Mouse (Mus musculus) layer of hippocampus, adult 18-20 months (tissue): ENCODE measurements at regions not wholly inside any gene's neighbourhood (a gene's known extent, or its start where the extent isn't known, plus 50 kb on each side); places are given as distances from the start of the nearest gene placed in this dataset.

Experiments used
- DNase-seq, 2 experiments: peaks; one replicate each; pipeline ENCODE4 v3.0.0; 2022; ENCODE audit warnings: low spot score in 2 of 2

GRCm38 (mm10) chr4:62808553-62808950 is 156.8 kb upstream of the Zfp618 start:
- DNase-seq = no peak

DNA sequence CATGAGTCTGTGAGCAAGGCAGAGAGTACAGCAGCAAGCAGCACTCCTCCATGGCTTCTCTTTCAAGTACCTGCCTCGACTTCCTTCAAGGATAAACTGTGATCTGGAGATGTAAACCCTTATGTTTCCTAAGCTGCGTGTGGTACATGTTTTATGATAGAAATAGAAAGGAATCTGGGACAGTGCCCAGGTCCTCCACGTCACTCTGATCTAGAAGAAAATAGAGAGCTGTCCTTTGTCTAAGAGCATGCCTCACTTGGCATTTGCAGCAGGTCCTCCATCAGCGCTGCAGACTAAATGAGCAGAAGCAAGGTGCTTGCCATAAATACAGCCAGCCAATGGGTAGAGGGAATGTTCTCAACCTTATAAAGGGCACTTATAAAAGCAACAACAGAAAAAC is 156.3 kb upstream of the Zfp618 start:
- DNase-seq = no peak

- DNase-seq = no peak
Measured at GRCm38 (mm10) chr4:62819889-62820288, 145.5 kb upstream of the Zfp618 start.

GRCm38 (mm10) chr4:62821288-62821687 is 144.1 kb upstream of the Zfp618 start:
- no peak for DNase-seq

GRCm38 (mm10) chr4:62822568-62822967 is 142.8 kb upstream of the Zfp618 start:
- DNase-seq = peak in 1 of 2 experiments; percentile 74

DNA sequence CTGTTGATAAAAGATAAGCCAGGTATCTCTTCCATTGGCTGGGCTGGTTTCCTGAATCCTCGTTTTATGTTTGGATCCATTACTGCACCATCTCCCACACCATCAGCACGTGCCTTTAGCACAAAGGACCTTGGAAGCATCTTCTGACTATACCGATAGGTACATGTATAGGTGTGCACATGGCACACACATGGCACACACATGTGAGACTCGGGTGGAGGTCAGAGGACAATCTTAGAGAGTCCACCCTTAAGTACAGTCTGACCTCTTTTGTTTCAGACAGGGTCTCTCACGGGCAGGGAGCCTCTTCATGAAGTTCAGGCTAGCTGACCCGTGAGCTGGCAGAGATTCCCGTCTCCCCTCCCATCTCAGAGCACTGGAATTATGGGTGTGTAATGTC is 142.3 kb upstream of the Zfp618 start:
- DNase-seq = no peak

DNA sequence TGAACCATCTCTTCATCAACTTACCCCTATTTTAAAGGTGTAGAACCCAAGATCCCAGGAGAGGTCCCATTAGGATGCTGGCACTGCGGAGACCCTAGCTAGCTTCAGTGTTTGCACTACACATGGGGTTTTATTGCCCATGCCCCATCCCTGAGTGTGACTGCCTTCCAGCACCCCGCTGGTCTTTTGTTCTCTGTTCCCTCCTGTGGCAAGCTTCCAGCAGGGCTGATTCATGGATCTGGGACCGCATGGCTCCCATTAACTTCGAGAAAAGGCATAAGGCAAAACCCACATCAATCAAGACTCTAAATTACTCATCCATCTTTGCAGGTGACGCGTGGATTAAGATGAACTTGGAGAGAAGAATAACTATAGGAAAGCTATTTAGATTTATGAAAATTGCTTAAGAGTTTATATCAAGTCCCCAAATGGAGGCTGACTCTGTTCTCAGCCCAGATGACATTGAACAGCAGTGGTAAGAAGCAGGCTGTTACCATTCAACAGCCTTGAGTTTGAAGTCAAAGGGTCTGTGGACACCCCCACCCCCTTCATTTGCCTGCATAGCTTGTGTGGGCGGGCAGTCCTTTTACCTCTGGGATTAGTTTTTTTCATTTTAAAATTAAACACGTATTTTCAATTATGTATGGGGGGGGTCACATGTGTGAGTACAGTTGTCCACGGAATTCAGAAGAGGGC is 141.7 kb upstream of the Zfp618 start:
- peak in 1 of 2 experiments; percentile 37 for DNase-seq

DNA sequence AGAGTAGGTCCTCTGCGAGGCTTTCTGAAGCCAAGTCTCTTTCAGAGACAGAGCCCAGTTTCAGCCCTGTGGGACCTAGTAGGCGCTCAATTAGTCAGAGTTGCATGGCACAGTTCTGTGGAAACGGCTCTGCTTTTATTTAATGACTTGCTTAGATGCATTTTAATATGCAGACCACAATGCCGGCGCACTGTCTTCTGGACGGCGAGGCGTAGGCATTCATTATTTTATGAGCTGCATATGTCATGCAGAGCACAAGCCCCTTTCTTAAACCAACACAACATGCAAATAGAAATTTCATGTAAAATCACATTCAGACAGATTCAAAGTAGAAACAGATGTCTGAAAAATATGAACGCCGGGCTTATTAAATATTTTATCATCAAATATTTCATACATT is 140.8 kb upstream of the Zfp618 start:
- DNase-seq = no peak

DNA sequence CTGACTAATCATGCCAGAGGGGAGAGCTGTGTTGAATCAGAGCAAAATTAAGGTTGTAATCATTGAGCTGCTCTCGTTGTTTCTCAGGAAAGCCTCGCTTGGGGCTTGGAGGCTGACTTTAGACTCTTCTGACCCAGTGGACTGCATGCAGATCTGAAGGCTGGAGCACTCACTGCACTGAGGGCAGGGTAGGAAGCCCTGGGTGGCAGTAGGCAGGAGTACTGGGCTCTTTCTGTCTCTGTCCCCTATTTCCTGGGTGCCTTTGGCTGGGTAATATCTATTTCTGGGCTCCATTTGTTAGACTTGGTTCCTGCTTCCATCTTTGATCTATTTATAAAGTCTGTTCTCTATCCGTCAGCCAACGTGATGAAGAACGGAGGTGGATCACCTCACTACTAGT is 140.1 kb upstream of the Zfp618 start:
- no peak for DNase-seq

DNA sequence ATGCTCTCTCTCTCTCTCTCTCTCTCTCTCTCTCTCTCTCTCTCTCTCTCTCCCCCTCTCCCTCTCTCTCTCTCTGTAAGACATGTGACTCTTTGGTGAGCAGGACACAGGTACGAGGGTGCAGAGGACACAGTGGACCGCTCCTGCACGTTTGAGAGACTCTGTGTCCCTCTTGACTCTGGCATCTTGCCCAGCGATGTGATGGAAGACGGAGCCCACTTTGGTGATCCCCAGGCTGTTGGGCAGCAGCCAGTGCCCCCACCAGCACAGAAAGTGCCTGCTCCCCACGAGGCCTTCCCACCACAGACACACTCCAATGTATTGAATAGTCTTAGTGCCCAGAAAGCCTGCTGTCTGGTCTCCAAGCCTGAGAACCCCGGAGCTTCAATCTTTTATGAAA is 136.4 kb upstream of the Zfp618 start:
- no peak for DNase-seq

GRCm38 (mm10) chr4:62833944-62834343 is 131.4 kb upstream of the Zfp618 start:
- peak in 1 of 2 experiments; percentile 39 for DNase-seq

DNA sequence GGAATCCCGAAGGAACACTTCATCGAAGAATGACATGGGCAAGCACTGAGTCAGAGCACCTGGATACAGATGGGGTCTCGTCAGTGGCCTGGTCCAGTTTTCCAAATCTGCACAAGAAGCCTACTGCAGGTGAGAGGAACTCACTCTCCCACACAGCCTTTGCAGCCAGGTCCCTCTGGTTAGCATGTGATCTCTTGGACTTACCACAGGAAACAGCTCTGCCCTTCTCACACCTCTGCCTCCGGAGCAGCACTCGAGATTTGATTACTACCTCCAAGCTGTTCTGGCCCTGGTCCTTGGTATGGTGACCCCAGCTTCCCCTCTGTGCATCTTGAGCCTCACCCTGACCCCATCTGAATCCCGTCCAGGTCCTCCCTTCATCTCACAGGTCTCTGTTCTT is 128.5 kb upstream of the Zfp618 start:
- no peak for DNase-seq

DNA sequence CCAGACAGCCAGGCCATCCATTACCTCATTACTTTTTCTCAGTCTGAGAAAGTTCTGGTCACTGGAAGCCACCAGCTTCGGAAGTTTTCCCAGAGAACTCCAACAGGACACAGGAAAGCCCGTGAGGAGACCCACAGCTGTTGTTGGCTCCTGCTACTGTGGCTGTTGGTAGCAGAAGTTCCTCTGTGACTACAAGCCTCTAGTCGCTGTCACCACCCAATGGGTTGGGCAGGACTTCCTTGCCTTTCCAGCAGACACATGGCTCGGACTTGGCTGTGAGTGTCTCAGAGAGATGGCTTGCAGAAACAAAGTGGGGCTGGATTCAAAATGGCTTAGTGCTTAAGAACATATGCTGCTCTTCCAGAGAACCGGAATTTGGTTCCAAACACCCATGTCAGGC is 114.8 kb upstream of the Zfp618 start:
- no peak for DNase-seq

DNA sequence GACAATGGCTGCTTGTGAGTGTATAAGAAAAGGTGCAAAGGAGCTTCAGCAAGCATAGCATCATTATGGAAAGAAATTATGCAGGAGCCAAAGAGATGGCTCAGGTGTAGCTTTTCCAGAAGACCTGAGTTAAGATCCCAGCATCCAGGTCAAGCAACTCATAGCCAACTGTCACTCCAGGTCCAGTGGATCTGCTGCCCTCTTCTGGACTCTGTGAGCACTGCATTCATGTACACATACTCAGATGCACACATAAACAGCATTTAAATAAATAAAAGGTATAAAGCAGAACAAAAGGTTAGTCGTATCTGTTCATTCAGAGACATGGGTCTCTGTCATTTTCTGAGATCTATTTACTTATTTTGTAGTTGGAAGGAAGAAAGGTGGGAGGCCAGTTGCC is 112.0 kb upstream of the Zfp618 start:
- DNase-seq = no peak

DNA sequence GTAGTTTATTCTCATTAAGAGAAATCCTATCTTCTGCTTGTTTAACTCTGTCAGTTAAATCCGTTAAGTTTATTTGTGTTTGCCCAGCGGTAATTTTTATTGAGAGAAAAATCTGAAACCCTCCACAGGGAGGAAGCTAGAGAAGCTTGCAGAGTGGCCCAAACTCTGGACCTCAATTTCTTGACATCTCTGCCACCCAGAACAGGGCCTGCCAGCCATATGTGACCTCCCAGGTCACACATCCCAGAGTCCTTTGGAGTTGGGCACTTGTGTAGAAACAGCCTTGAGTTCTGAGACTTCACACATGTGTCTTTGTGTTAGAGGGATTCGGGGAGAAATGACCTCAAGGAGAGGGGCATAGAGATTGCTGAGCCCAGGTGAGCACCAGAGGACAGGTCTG is 109.0 kb upstream of the Zfp618 start:
- DNase-seq = no peak

GRCm38 (mm10) chr4:62862756-62863155 is 102.6 kb upstream of the Zfp618 start:
- no peak for DNase-seq

DNA sequence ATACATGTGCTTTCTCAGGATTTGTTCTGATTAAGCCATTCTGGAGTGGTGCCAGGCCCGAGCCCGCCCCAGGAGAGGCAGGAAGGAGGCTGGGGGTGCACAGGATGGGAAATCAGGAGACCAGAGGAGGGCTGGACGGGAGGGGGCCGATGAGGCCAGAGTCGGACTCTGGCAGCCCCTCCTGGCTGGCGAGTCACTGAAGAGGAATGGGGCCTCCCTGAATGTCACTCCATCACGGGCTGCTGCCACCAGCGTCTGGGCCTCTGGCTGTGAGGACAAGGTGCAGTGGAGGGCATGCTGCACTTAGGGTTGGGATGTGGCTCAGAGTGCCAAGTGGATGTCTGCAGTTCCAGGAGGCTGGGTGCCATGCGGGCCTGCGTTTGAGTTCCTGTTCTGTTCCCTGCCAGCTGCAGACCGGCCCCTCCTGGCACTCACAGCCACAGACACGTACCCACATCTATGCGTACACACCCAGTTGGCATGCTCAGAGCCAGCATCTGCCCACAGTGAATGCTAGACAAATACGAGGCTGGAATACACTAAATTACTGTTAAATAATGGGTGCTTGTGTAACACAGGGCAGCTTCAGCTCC is 94.9 kb upstream of the Zfp618 start:
- DNase-seq = peak; percentile 5 to 16

DNA sequence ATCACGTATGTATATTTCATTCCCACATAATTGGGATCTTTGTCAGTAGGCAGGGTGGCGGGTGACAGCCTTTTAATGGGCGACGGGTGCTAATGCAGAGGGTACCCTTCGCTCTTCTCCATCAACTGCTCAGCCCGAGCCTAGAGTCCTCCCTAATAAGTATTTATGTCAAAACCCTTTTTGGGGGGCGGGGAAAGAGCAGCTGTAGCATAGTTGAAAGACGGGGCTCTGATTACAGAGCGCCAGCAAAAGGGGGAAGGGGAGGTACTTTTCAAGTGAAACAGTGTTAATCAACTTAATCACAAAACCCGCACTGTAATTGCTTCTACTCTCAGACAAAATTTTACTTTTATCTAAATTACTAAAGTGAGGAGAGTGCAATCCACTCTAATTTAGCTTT is 92.8 kb upstream of the Zfp618 start:
- DNase-seq = no peak

DNA sequence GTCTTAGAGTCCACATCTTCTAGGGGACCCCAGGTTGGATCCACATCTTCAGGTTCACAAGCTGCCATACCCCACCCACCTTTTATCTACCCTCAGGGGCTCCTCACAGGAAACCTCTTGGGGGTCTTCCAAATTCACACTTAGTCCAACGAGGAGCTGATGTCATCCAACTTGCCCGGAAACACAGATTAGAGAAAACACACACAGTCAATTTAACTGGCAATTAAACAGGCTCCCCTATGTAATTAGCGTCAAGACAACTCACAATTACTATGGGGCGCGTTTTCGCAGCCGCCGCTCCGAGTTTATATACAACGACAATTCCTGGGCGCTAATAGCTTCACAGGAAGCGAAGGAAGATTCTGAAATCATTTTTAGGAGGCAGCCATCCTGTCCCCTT is 91.4 kb upstream of the Zfp618 start:
- DNase-seq = no peak

- DNase-seq = no peak
Measured at GRCm38 (mm10) chr4:62878063-62878462, 87.3 kb upstream of the Zfp618 start.

GRCm38 (mm10) chr4:62878927-62879326 is 86.4 kb upstream of the Zfp618 start:
- peak; percentile 35 to 42 for DNase-seq

GRCm38 (mm10) chr4:62881824-62882223 is 83.5 kb upstream of the Zfp618 start:
- no peak for DNase-seq

- DNase-seq = no peak
Measured at GRCm38 (mm10) chr4:62882276-62882675, 83.1 kb upstream of the Zfp618 start.
